Mouse (Mus musculus) left cerebral cortex, postnatal 25 days (tissue): ENCODE results near the gene Gipr. TPM values are rescaled to one million over a fixed set of nuclear protein-coding genes. Genes with fewer than 3 reads are reported as not detected.

ENCODE experiments used
- DNase-seq, 2 experiments: peaks; one replicate each; pipeline ENCODE4 v3.0.0; 2022; ENCODE audit warnings: low spot score in 2 of 2, mixed read lengths in 1 of 2
- intact Hi-C: fragments of 180-260 bp; cut with DNase I; formaldehyde crosslinking; loops from one replicate; pipeline ENCODE4 v1.15.1; 2025
- microRNA-seq, 2 experiments: library from miRNA; unstranded; fragments of <30 nt; microRNA quantifications; one replicate each; pipeline ENCODE4 v1.2.0; 2022
- total RNA-seq, 2 experiments: library from RNA; stranded (reverse); gene quantifications; 2 replicates each; pipeline ENCODE4 v1.2.3; 2021

The Gipr gene
- total RNA-seq, 2 experiments from 2014 or later, result 1.1 to 1.5 TPM

DNA sequence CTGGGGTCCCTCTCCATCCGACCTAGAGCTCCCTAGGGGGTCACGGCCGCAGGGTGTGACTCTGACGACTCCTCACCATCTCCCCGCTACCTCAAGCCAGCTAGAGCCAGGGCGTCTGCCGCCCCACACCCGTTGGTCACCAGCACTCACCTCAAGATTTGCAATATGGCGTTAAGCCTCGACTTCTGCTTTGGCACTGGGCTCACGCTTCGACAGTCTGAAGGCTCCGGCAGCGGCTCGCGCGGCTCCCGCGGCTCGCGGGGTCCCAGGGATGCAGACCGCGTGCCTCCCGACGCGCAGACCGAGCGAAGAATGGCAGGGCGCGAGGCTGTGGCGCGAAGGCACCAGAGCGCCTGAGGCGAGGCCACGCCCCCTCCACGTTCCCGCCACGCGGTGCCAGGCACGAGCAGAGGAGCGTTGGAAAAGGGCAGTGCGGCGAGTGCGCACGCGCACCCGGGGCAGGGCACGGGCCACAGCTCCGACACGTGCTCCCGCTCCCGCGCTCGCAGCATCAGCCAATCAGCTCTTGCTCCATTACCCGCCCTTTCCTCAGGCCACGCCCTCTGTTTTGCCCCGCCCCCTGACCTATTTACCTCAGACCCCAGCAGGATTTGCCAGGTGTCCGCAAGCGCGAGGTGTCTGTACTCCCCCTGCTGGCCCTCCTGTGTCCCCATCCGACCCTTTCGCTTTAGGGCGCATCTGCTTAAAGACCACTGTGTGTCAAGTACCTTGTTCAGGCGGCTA is 47.7 kb downstream of the Gipr start, which contains the start of gene Gm4969:
Gm4969 (minus strand) TSS at position 341 of the 744 bp plus-strand sequence.
- intact Hi-C loops, result loop anchor here (2.0 kb wide), 1 partner anchor 23 kb away; the partner anchor contains the start of gene Six5
- peak; percentile 52 to 62 for DNase-seq

DNA sequence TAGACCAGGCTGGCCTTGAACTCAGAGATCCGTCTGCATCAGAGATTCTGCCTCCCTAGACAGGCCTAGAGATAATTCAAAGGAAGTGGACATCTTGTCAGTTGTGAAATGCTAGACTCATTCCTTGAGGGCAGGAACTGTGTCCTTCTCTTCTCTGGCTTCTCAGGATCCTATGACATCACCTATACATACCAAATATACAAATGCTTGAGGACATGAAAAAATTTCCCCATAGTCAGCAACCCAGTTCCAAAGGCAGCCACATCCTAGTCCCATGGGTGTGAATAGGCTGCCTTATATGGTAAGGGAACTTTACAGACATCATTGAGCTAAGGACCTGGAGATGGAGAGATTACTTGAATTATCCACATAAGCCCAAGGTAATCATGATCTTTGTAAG is 56.4 kb downstream of the Gipr start:
- intact Hi-C loops, result no loop called here
- no peak for DNase-seq

DNA sequence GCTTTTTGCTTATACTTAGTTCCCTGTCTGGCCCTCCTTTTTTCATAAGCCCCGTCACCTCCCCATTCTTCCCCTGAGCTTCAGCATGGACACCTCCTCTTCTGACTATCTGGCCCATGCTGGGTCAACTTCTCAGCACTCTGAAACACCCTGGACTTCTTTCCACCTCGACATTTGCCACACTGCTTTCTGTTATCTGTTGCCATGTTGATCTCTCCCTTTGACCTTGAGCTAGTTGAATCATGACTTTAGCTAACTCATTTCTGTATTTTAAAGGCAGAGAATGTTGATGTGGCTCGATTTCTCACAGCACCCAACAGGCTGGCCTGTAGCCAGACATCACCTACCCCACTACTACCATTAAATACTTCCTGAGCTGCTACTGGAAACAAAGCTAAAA is 58.5 kb downstream of the Gipr start:
- intact Hi-C loops, result no loop called here
- no peak for DNase-seq

Small RNA genes within 50 kb of the gene (microRNA-seq; reads per million reads assigned to microRNA genes)
- 12,624 to 15,238 reads per million in 2 experiments for gene Mir330

Other genes with a start within 250 kb of the Gipr start
- gene Nova2, start 240.2 kb downstream of the Gipr start, total RNA-seq, result 10 to 100 TPM; 78.2 to 84.6 TPM
- under 1 TPM; 0.53 to 0.76 TPM for gene Nanos2, start 178.7 kb downstream of the Gipr start, total RNA-seq
- 10 to 100 TPM; 50.4 to 53.3 TPM for gene Mypop, start 174.9 kb downstream of the Gipr start, total RNA-seq
- 10 to 100 TPM; 46.7 to 48.3 TPM for gene Irf2bp1, start 162.1 kb downstream of the Gipr start, total RNA-seq
- gene Foxa3, start 142.6 kb downstream of the Gipr start, total RNA-seq, result not detected
- gene Sympk, start 141.8 kb downstream of the Gipr start, total RNA-seq, result 100 to 1,000 TPM; 122 to 133 TPM
- gene Rsph6a, start 111.4 kb downstream of the Gipr start, total RNA-seq, result under 1 TPM; 0.14 to 0.30 TPM
- gene Dmwd, start 89.9 kb downstream of the Gipr start, total RNA-seq, result 100 to 1,000 TPM; 138 to 142 TPM
- gene Dmpk, start 82.3 kb downstream of the Gipr start, total RNA-seq, result 10 to 100 TPM; 25.0 to 37.5 TPM
- gene Six5, start 71.5 kb downstream of the Gipr start, total RNA-seq, result 1 to 10 TPM; 1.6 to 2.2 TPM
- under 1 TPM; 0.25 to 0.32 TPM for gene Gm4969, start 47.8 kb downstream of the Gipr start, total RNA-seq
- gene Fbxo46, start 46.3 kb downstream of the Gipr start, total RNA-seq, result 10 to 100 TPM; 12.5 to 14.4 TPM
- gene Qpctl, start 16.8 kb downstream of the Gipr start, total RNA-seq, result 10 to 100 TPM; 15.5 to 16.0 TPM
- gene Snrpd2, start 16.4 kb downstream of the Gipr start, total RNA-seq, result 10 to 100 TPM; 72.8 to 77.5 TPM
- 100 to 1,000 TPM; 125 to 133 TPM for gene Eml2, start 10.3 kb upstream of the Gipr start, total RNA-seq
- gene Gpr4, start 46.4 kb upstream of the Gipr start, total RNA-seq, result 1 to 10 TPM; 3.7 to 4.3 TPM
- 10 to 100 TPM; 46.6 to 47.3 TPM for gene Opa3, start 62.2 kb upstream of the Gipr start, total RNA-seq
- gene Vasp, start 105.7 kb upstream of the Gipr start, total RNA-seq, result 10 to 100 TPM; 13.1 to 14.3 TPM
- under 1 TPM in 1 of 2 experiments, not detected in 1; 0.55 TPM for gene Ppm1n, start 113.9 kb upstream of the Gipr start, total RNA-seq
- gene Rtn2, start 116.5 kb upstream of the Gipr start, total RNA-seq, result 100 to 1,000 TPM; 112 TPM
- 10 to 100 TPM; 21.0 to 26.0 TPM for gene Fosb, start 143.9 kb upstream of the Gipr start, total RNA-seq
- gene Ercc1, start 178.7 kb upstream of the Gipr start, total RNA-seq, result 10 to 100 TPM; 34.1 to 40.5 TPM
- 10 to 100 TPM; 16.6 to 20.0 TPM for gene Cd3eap, start 193.4 kb upstream of the Gipr start, total RNA-seq
- gene Ppp1r13l, start 193.6 kb upstream of the Gipr start, total RNA-seq, result 1 to 10 TPM; 5.4 to 9.9 TPM
- gene Ercc2, start 215.9 kb upstream of the Gipr start, total RNA-seq, result 10 to 100 TPM; 31.9 to 32.3 TPM
- gene Klc3, start 238.0 kb upstream of the Gipr start, total RNA-seq, result 1 to 10 TPM; 1.8 to 2.4 TPM
- gene Ckm, start 238.6 kb upstream of the Gipr start, total RNA-seq, result not detected